Mouse (Mus musculus) midbrain, embryonic 12.5 days (tissue): ENCODE measurements around the gene Chrnb2. TPM values are rescaled to one million over a fixed set of nuclear protein-coding genes. Genes with fewer than 3 reads are reported as not detected.

Source experiments
- ATAC-seq: fragments of 200-750 bp; cut with Nextera tagmentation; 2 replicates; pipeline ENCODE4 v1.8.0; 2017; ENCODE audit warnings: low read depth, moderate TSS enrichment, moderate library complexity; ENCODE audit not compliant: low FRiP score
- H3K27ac ChIP-seq: fragments of 300-500 bp; sonication (generic); replicated peaks from 2 replicates; pipeline ENCODE4 v1.5.1; 2016; ENCODE audit warnings: mild to moderate bottlenecking
- H3K27me3 ChIP-seq: fragments of 300-500 bp; sonication (generic); 2 replicates; pipeline ENCODE4 v1.6.1; 2016; ENCODE audit warnings: mild to moderate bottlenecking
- H3K36me3 ChIP-seq: fragments of 300-500 bp; sonication (generic); 2 replicates; pipeline ENCODE4 v1.6.1; 2016
- H3K4me1 ChIP-seq: fragments of 300-500 bp; sonication (generic); 2 replicates; pipeline ENCODE4 v1.6.1; 2016
- H3K4me2 ChIP-seq: fragments of 300-500 bp; sonication (generic); replicated peaks from 2 replicates; pipeline ENCODE4 v1.6.1; 2016; ENCODE audit warnings: mild to moderate bottlenecking, moderate library complexity
- H3K4me3 ChIP-seq: fragments of 300-500 bp; sonication (generic); 2 replicates; pipeline ENCODE4 v1.5.1; 2016; ENCODE audit warnings: mild to moderate bottlenecking
- H3K9ac ChIP-seq: fragments of 300-500 bp; sonication (generic); replicated peaks from 2 replicates; pipeline ENCODE4 v1.6.1; 2016; ENCODE audit warnings: mild to moderate bottlenecking, moderate library complexity
- H3K9me3 ChIP-seq: fragments of 300-500 bp; sonication (generic); 2 replicates; pipeline ENCODE4 v1.6.1; 2016; ENCODE audit warnings: mild to moderate bottlenecking
- WGBS: fragments of 180-500 bp; shearing (Covaris S2); methylation state at CpG from one replicate; pipeline ENCODE4 v1.1.7; 2016; 5-methylcytosine and 5-hydroxymethylcytosine counted together
- polyA plus RNA-seq: library from polyadenylated mRNA; unstranded; fragments of >200 nt; fragmentation: Nextera tagmentation; extraction: Ambion mirVana; gene quantifications from 2 replicates; pipeline ENCODE4 v1.2.1, GENCODE M21; 2016

Chrnb2 gene
- polyA plus RNA-seq, 1 experiment from 2014 or later = 24.7 TPM

- ATAC-seq = no peak
- Histone ChIP-seq H3K9me3 (no peaks in the 10 kb centered on the region), H3K4me3 (peak overlapping the region; percentile 80), H3K4me1 (peaks cover 30% of the 10 kb centered on the region), H3K27me3 (no peaks in the 10 kb centered on the region), H3K36me3 (peaks cover 41% of the 10 kb centered on the region), H3K9ac (peak overlapping the region; percentile 98), H3K27ac (peak overlapping the region; percentile 96), H3K4me2 (peak overlapping the region; percentile 87)
- WGBS = 52% methylated on average over 15 of the region's 15 CpGs
Measured at GRCm38 (mm10) chr3:89774236-89774960, 10.0 kb upstream of the Chrnb2 start.

- peak overlapping the region; percentile 80 for H3K4me3 ChIP-seq
- peak; percentile 63 for ATAC-seq
- H3K4me2 ChIP-seq = peak overlapping the region; percentile 87
- H3K9ac ChIP-seq = peak overlapping the region; percentile 98
- under 1% methylated on average over 28 of the region's 37 CpGs for WGBS
- H3K36me3 ChIP-seq = peaks cover 35% of the 10 kb centered on the region
- H3K9me3 ChIP-seq = no peaks in the 10 kb centered on the region
- peak overlapping the region; percentile 96 for H3K27ac ChIP-seq
- peaks cover 30% of the 10 kb centered on the region for H3K4me1 ChIP-seq
- H3K27me3 ChIP-seq = no peaks in the 10 kb centered on the region
Measured at GRCm38 (mm10) chr3:89773740-89774211, 9.3 kb upstream of the Chrnb2 start.

GRCm38 (mm10) chr3:89772968-89773709, 8.7 kb upstream of the Chrnb2 start, which contains the start of gene Ube2q1:
Gene Ube2q1 (plus strand): TSS chr3:89773616.
- WGBS = under 1% methylated on average over 61 of the region's 90 CpGs

GRCm38 (mm10) chr3:89772588-89772967, 8.1 kb upstream of the Chrnb2 start:
- Histone ChIP-seq H3K27ac (peak overlapping the region; percentile 96), H3K4me2 (peak overlapping the region; percentile 87), H3K27me3 (no peaks in the 10 kb centered on the region), H3K4me3 (peak overlapping the region; percentile 80), H3K9me3 (no peaks in the 10 kb centered on the region), H3K36me3 (peaks cover 23% of the 10 kb centered on the region), H3K4me1 (peaks cover 30% of the 10 kb centered on the region), H3K9ac (peak overlapping the region; percentile 98)
- no peak for ATAC-seq
- 1% methylated on average over 17 of the region's 17 CpGs for WGBS

More at GRCm38 (mm10) chr3:89772968-89773709, 8.7 kb upstream of the Chrnb2 start, which contains the start of gene Ube2q1:
- ATAC-seq = peak; percentile 94
- Histone ChIP-seq H3K4me3 (peak within 1 kb of the TSS; percentile 80), H3K36me3 (peaks cover 29% of the 10 kb centered on the region), H3K9me3 (no peaks in the 10 kb centered on the region), H3K4me2 (peak within 1 kb of the TSS; percentile 87), H3K27me3 (no peaks in the 10 kb centered on the region), H3K9ac (peak within 1 kb of the TSS; percentile 98), H3K27ac (peak within 1 kb of the TSS; percentile 96), H3K4me1 (peaks cover 30% of the 10 kb centered on the region)

GRCm38 (mm10) chr3:89770425-89771002, 6.1 kb upstream of the Chrnb2 start:
- Histone ChIP-seq H3K4me3 (no peak overlapping the region), H3K9ac (no peak overlapping the region), H3K36me3 (peaks cover 2% of the 10 kb centered on the region; the same call in 1 of the 2 replicates), H3K27ac (no peak overlapping the region), H3K4me1 (peaks cover 27% of the 10 kb centered on the region), H3K27me3 (peaks cover 4% of the 10 kb centered on the region; the same call in 1 of the 2 replicates), H3K4me2 (no peak overlapping the region), H3K9me3 (no peaks in the 10 kb centered on the region)
- 57% methylated on average over 2 of the region's 2 CpGs for WGBS
- no peak for ATAC-seq

- Histone ChIP-seq H3K4me3 (no peak overlapping the region), H3K9ac (no peak overlapping the region), H3K27ac (no peak overlapping the region), H3K27me3 (peaks cover 4% of the 10 kb centered on the region; the same call in 1 of the 2 replicates), H3K9me3 (no peaks in the 10 kb centered on the region), H3K36me3 (no peaks in the 10 kb centered on the region), H3K4me1 (peaks cover 18% of the 10 kb centered on the region), H3K4me2 (no peak overlapping the region)
- ATAC-seq = no peak
- WGBS = 80% methylated on average over 7 of the region's 7 CpGs
Measured at GRCm38 (mm10) chr3:89769584-89769983, 5.2 kb upstream of the Chrnb2 start.

- H3K27me3 ChIP-seq = 0 out of 2 replicates have a peak, but pooled peaks cover 11% of the 10 kb centered on the region
- peak overlapping the region; percentile 73 for H3K27ac ChIP-seq
- H3K9me3 ChIP-seq = no peaks in the 10 kb centered on the region
- peaks cover 47% of the 10 kb centered on the region for H3K4me1 ChIP-seq
- H3K9ac ChIP-seq = peak overlapping the region; percentile 37
- 33% methylated on average over 3 of the region's 3 CpGs for WGBS
- H3K4me2 ChIP-seq = peak overlapping the region; percentile 45
- H3K4me3 ChIP-seq = peak overlapping the region; percentile 26
- peaks cover 35% of the 10 kb centered on the region for H3K36me3 ChIP-seq
- ATAC-seq = peak; percentile 42; the same call in 1 of the 2 replicates
Measured at GRCm38 (mm10) chr3:89759786-89760185, 4.6 kb downstream of the Chrnb2 start.

GRCm38 (mm10) chr3:89757851-89758250, 6.6 kb downstream of the Chrnb2 start:
- peaks cover 35% of the 10 kb centered on the region for H3K36me3 ChIP-seq
- no peak overlapping the region for H3K4me3 ChIP-seq
- peak overlapping the region; percentile 45; the same call in 1 of the 2 replicates for H3K4me2 ChIP-seq
- peaks cover 34% of the 10 kb centered on the region for H3K4me1 ChIP-seq
- H3K9ac ChIP-seq = no peak overlapping the region
- H3K9me3 ChIP-seq = no peaks in the 10 kb centered on the region
- ATAC-seq = no peak
- 0 out of 2 replicates have a peak, but pooled peaks cover 5% of the 10 kb centered on the region for H3K27me3 ChIP-seq
- WGBS = 91% methylated on average over 2 of the region's 2 CpGs
- H3K27ac ChIP-seq = no peak overlapping the region

GRCm38 (mm10) chr3:89755283-89755682, 9.1 kb downstream of the Chrnb2 start:
- H3K4me2 ChIP-seq = no peak overlapping the region
- peaks cover 42% of the 10 kb centered on the region for H3K36me3 ChIP-seq
- whole genome bisulfite sequencing = 72% methylated on average over 6 of the region's 6 CpGs
- no peak overlapping the region for H3K4me3 ChIP-seq
- H3K27me3 ChIP-seq = no peaks in the 10 kb centered on the region
- H3K4me1 ChIP-seq = peaks cover 24% of the 10 kb centered on the region
- no peaks in the 10 kb centered on the region for H3K9me3 ChIP-seq
- no peak for ATAC-seq
- H3K9ac ChIP-seq = no peak overlapping the region
- no peak overlapping the region for H3K27ac ChIP-seq

GRCm38 (mm10) chr3:89752307-89752706, 12.1 kb downstream of the Chrnb2 start:
- Histone ChIP-seq H3K4me3 (no peak overlapping the region), H3K9ac (no peak overlapping the region), H3K36me3 (peaks cover 70% of the 10 kb centered on the region), H3K9me3 (no peaks in the 10 kb centered on the region), H3K27me3 (no peaks in the 10 kb centered on the region), H3K27ac (no peak overlapping the region), H3K4me2 (no peak overlapping the region), H3K4me1 (no peaks in the 10 kb centered on the region)
- 62% methylated on average over 1 of the region's 1 CpGs for WGBS
- no peak for ATAC-seq

- Histone ChIP-seq H3K36me3 (peaks cover 72% of the 10 kb centered on the region), H3K4me1 (no peaks in the 10 kb centered on the region), H3K4me3 (no peak overlapping the region), H3K9ac (no peak overlapping the region), H3K9me3 (no peaks in the 10 kb centered on the region), H3K27ac (no peak overlapping the region), H3K27me3 (no peaks in the 10 kb centered on the region), H3K4me2 (no peak overlapping the region)
- WGBS = 97% methylated on average over 6 of the region's 6 CpGs
- no peak for ATAC-seq
Measured at GRCm38 (mm10) chr3:89738509-89738908, 25.9 kb downstream of the Chrnb2 start.
